Comparison of ENCODE assay signal across 8 mouse cellular contexts in the genomic region with DNA sequence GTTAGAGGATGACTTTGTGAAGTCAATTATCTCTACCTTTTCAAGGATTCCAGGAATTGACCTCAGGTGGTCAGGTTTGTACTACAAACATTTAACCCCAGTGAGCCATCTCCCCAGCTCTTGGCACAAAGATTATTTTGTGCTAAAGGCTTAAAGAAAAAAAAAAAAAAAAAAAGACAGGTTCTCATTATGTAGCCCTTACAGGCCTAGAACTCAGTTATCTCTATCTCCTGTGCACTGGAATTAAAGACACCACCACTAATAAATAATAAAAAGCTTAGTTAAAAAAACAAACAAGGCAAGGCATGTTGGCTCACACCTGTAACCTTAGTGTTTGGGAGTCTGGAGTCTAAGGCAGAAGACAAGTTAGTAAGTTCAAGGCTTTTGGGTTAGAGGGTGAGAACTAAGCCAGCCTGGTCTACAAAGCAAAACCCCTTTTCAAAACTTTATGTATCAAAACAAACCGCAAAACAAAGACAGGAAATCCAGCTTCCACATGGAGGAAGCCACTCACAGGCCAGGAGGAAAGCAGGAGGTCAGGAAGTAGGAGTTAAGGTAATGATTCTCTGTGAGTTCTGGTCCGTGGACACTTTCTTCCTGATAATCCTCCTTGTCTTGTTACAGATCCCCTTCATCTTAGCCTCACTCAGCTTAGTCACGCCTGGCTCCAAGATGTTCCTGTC. TPM values are rescaled to one million over a fixed set of nuclear protein-coding genes. Genes with fewer than 3 reads are reported as not detected.
A peak's percentile ranks its signal among the peaks of the same experiment; 100 is the strongest.
DNase-seq lines count a peak whose midpoint lies in the region; ATAC-seq lines count a peak whose summit lies in the region.

No protein-coding gene starts in this region.

- H3K27ac ChIP-seq in forebrain, embryonic 10.5 days: peak overlapping the region; percentile 41
- H3K27ac ChIP-seq in forebrain, embryonic 14.5 days (ENCODE audit: low read depth, low read length): no peak overlapping the region
- no peak overlapping the region for H3K27ac ChIP-seq in embryonic facial prominence, embryonic 13.5 days
- H3K27ac ChIP-seq in liver, embryonic 12.5 days: peak overlapping the region; percentile 71

- H3K9ac ChIP-seq in forebrain, embryonic 14.5 days (ENCODE audit: low read length): no peak overlapping the region
- H3K9ac ChIP-seq in embryonic facial prominence, embryonic 13.5 days: no peak overlapping the region
- peak overlapping the region; percentile 37; the same call in 1 of the 2 replicates for H3K9ac ChIP-seq in liver, embryonic 12.5 days

- no peak overlapping the region for H3K4me3 ChIP-seq in forebrain, embryonic 10.5 days
- no peak overlapping the region for H3K4me3 ChIP-seq in forebrain, embryonic 14.5 days (ENCODE audit: low read depth, low read length)
- H3K4me3 ChIP-seq in embryonic facial prominence, embryonic 13.5 days: no peak overlapping the region
- no peak overlapping the region; the same call in 1 of the 2 replicates for H3K4me3 ChIP-seq in liver, embryonic 12.5 days

- H3K27me3 ChIP-seq in forebrain, embryonic 10.5 days (ENCODE audit: poor library complexity, severe bottlenecking): no peaks in the 10 kb centered on the region
- H3K27me3 ChIP-seq in forebrain, embryonic 14.5 days (replicated peaks; ENCODE audit: control insufficient read depth, insufficient read depth, low read length): no peaks in the 10 kb centered on the region
- no peaks in the 10 kb centered on the region for H3K27me3 ChIP-seq in embryonic facial prominence, embryonic 13.5 days
- peaks cover 9% of the 10 kb centered on the region for H3K27me3 ChIP-seq in liver, embryonic 12.5 days (replicated peaks)

- no peaks in the 10 kb centered on the region for H3K9me3 ChIP-seq in forebrain, embryonic 10.5 days
- H3K9me3 ChIP-seq in forebrain, embryonic 14.5 days (replicated peaks; ENCODE audit: control insufficient read depth, low read length): no peaks in the 10 kb centered on the region
- no peaks in the 10 kb centered on the region for H3K9me3 ChIP-seq in embryonic facial prominence, embryonic 13.5 days
- no peaks in the 10 kb centered on the region for H3K9me3 ChIP-seq in liver, embryonic 12.5 days (replicated peaks)

- no peak overlapping the region for H3K4me2 ChIP-seq in forebrain, embryonic 14.5 days (ENCODE audit: low read length)
- H3K4me2 ChIP-seq in embryonic facial prominence, embryonic 13.5 days: peak overlapping the region; percentile 57; the same call in 1 of the 2 replicates
- peak overlapping the region; percentile 79 for H3K4me2 ChIP-seq in liver, embryonic 12.5 days

- no peak for DNase-seq in forebrain, embryonic 10.5 days (ENCODE audit: extremely low spot score, low spot score)
- no peak for DNase-seq in forebrain, embryonic 14.5 days (ENCODE audit: low spot score)
- DNase-seq in kidney, postnatal 14 days: peak; percentile 24
- DNase-seq in kidney, postnatal 10 days: no peak
- DNase-seq in layer of hippocampus, adult 9-10 months (ENCODE audit: low spot score): no peak
- no peak for DNase-seq in adrenal gland, postnatal 14 days

- peaks cover 19% of the 10 kb centered on the region for H3K4me1 ChIP-seq in forebrain, embryonic 10.5 days
- H3K4me1 ChIP-seq in forebrain, embryonic 14.5 days (ENCODE audit: control insufficient read depth, insufficient read depth, low read length): peaks cover 3% of the 10 kb centered on the region; the same call in 1 of the 2 replicates
- H3K4me1 ChIP-seq in embryonic facial prominence, embryonic 13.5 days: peaks cover 12% of the 10 kb centered on the region
- peaks cover 60% of the 10 kb centered on the region for H3K4me1 ChIP-seq in liver, embryonic 12.5 days

- ATAC-seq in forebrain, embryonic 14.5 days: no peak
- no peak for ATAC-seq in embryonic facial prominence, embryonic 13.5 days (ENCODE audit: insufficient number of reproducible peaks, insufficient read depth, low FRiP score, low TSS enrichment, low read depth)
- no peak for ATAC-seq in liver, embryonic 12.5 days

- no peaks in the 10 kb centered on the region for H3K36me3 ChIP-seq in forebrain, embryonic 10.5 days (replicated peaks)
- no peaks in the 10 kb centered on the region for H3K36me3 ChIP-seq in forebrain, embryonic 14.5 days (ENCODE audit: control insufficient read depth, insufficient read depth, low read length)
- no peaks in the 10 kb centered on the region for H3K36me3 ChIP-seq in embryonic facial prominence, embryonic 13.5 days
- H3K36me3 ChIP-seq in liver, embryonic 12.5 days: no peaks in the 10 kb centered on the region

- WGBS in forebrain, embryonic 10.5 days: 83% methylated on average over 3 of the region's 3 CpGs
- WGBS in forebrain, embryonic 14.5 days: 86% methylated on average over 3 of the region's 3 CpGs
- 71% methylated on average over 3 of the region's 3 CpGs for WGBS in embryonic facial prominence, embryonic 13.5 days
- WGBS in liver, embryonic 12.5 days (ENCODE audit: insufficient replicate concordance): 30% methylated on average over 3 of the region's 3 CpGs

RNA-seq across cellular contexts. Expression of gene Hmox1, which starts 8.9 kb away (rescaled TPM):
- polyA plus RNA-seq in forebrain, embryonic 10.5 days (2016; fragmentation: Nextera tagmentation; extraction: Ambion mirVana): 19.7 and 23.2 TPM in 2 replicates
- polyA plus RNA-seq in forebrain, embryonic 14.5 days (2014; fragmentation: Nextera tagmentation; extraction: Ambion mirVana): 3.9 and 4.1 TPM in 2 replicates
- 24.0 and 29.0 TPM in 2 replicates for polyA plus RNA-seq in embryonic facial prominence, embryonic 13.5 days (2015; fragmentation: Nextera tagmentation; extraction: Ambion mirVana)
- polyA plus RNA-seq in liver, embryonic 12.5 days (2016; fragmentation: Nextera tagmentation; extraction: Ambion mirVana): 86.0 and 93.2 TPM in 2 replicates
- total RNA-seq in adrenal gland, postnatal 14 days (2021): 26.0 and 33.3 TPM in 2 replicates

RNA-seq across cellular contexts. Expression of gene Mcm5, which starts 24.8 kb away (rescaled TPM):
- 360 and 365 TPM in 2 replicates for polyA plus RNA-seq in forebrain, embryonic 10.5 days (2016; fragmentation: Nextera tagmentation; extraction: Ambion mirVana)
- polyA plus RNA-seq in forebrain, embryonic 14.5 days (2014; fragmentation: Nextera tagmentation; extraction: Ambion mirVana): 71.8 and 83.0 TPM in 2 replicates
- polyA plus RNA-seq in embryonic facial prominence, embryonic 13.5 days (2015; fragmentation: Nextera tagmentation; extraction: Ambion mirVana): 159 and 177 TPM in 2 replicates
- 242 and 258 TPM in 2 replicates for polyA plus RNA-seq in liver, embryonic 12.5 days (2016; fragmentation: Nextera tagmentation; extraction: Ambion mirVana)
- total RNA-seq in adrenal gland, postnatal 14 days (2021): 26.7 and 33.0 TPM in 2 replicates

RNA-seq across cellular contexts. Expression of gene Tom1, which starts 51.0 kb away (rescaled TPM):
- 28.9 and 30.0 TPM in 2 replicates for polyA plus RNA-seq in forebrain, embryonic 10.5 days (2016; fragmentation: Nextera tagmentation; extraction: Ambion mirVana)
- 16.5 and 16.9 TPM in 2 replicates for polyA plus RNA-seq in forebrain, embryonic 14.5 days (2014; fragmentation: Nextera tagmentation; extraction: Ambion mirVana)
- 25.8 and 31.9 TPM in 2 replicates for polyA plus RNA-seq in embryonic facial prominence, embryonic 13.5 days (2015; fragmentation: Nextera tagmentation; extraction: Ambion mirVana)
- 14.6 and 16.1 TPM in 2 replicates for polyA plus RNA-seq in liver, embryonic 12.5 days (2016; fragmentation: Nextera tagmentation; extraction: Ambion mirVana)
- 37.0 and 40.1 TPM in 2 replicates for total RNA-seq in adrenal gland, postnatal 14 days (2021)

Comparison
In these comparisons a context has a peak if more than half of its experiments do, and no peak if none do; other contexts are left out.
1. H3K27ac ChIP-seq: peak in forebrain, embryonic 10.5 days (single experiment) and liver, embryonic 12.5 days (single experiment); none in forebrain, embryonic 14.5 days (single experiment) and embryonic facial prominence, embryonic 13.5 days (single experiment).